Mouse (Mus musculus) spleen, adult 2 months (tissue): Measurements from ENCODE around the gene Tmem131.

Experiments used
- CTCF ChIP-seq: fragments of 200-500 bp; IDR thresholded peaks from 2 replicates; pipeline ENCODE4 v1.5.1; 2011; ENCODE audit warnings: mild to moderate bottlenecking, inconsistent platforms; ENCODE audit not compliant: insufficient read depth, insufficient read length, insufficient replicate concordance; ENCODE audit errors: extremely low read depth
- POLR2A ChIP-seq: fragments of 200-500 bp; IDR thresholded peaks from 2 replicates; pipeline ENCODE4 v1.6.1; 2011; ENCODE audit warnings: low read depth, low read length, inconsistent platforms

GRCm38 (mm10) chr1:36925781-36926180 lies 17.7 kb downstream of the Tmem131 start:
- TF ChIP-seq CTCF (no peak), POLR2A (no peak)
